Mouse (Mus musculus) retina, embryonic 14.5 days (tissue): ENCODE results near the gene Nrp1.
A peak's percentile ranks its signal among the peaks of the same experiment; 100 is the strongest.

ENCODE experiments used
- DNase-seq: peaks from one replicate; pipeline ENCODE4 v3.0.0-alpha.2; 2015; ENCODE audit warnings: low spot score

The Nrp1 gene

DNA sequence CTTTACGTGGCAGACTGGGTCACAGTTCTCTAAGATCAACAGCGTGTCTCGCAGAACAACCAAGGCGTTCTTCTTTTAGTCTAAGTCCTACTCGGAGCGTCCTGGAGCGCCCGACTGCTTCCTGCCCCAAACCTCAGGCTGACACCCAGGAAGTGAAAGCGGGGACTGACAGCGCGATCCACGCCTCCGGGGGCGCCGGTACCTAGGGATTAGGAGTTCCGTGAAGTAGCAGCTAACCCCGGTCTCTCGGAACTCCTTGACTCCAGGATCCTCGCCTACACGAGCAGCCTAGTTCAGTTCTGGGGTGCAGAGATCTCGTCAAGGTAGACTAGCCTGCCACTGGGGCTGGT is at the start of gene Nrp1:
Gene Nrp1, plus strand, starts transcription at position 199 of the 350 bp plus-strand sequence.
- DNase-seq, result peak; percentile 48

DNA sequence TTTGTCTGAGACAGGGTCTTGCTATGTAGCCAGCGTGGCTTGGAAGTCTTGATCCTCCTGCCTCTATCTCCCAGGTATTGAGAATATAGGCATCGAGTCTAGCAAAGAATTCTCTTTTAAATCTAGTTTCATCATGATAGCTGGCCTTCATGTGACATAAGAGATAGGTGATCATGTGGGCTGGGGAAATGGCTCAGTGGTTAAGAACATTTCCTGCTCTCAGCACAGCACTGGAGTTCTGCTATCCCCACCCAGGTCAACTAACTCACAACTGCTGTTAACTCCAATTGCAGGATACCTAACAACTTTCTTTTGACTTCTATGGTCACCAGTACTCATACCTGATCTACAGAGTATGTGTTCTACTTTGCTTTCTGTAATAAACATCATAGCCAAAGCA is 37.6 kb upstream of the Nrp1 start:
- no peak for DNase-seq

DNA sequence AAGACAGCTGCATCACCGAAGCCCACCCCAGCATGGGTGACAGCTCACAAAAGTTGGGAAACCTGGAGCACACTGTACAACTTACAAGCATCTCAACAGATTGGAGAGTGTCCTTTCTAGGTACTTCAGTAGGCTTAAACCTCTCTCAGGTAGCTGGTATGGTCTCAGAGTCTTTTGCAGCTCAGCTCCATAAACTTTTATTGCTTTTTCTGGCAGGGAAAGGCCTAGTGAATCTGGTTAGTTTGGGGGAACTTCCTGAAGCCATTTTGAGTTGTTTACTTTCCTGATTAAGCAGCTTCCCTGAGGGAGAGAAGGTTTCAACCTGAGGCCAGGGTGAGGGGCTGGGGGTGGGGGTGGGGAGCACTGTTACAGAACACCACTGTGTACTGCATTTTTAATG is 31.1 kb upstream of the Nrp1 start:
- DNase-seq, result no peak

DNA sequence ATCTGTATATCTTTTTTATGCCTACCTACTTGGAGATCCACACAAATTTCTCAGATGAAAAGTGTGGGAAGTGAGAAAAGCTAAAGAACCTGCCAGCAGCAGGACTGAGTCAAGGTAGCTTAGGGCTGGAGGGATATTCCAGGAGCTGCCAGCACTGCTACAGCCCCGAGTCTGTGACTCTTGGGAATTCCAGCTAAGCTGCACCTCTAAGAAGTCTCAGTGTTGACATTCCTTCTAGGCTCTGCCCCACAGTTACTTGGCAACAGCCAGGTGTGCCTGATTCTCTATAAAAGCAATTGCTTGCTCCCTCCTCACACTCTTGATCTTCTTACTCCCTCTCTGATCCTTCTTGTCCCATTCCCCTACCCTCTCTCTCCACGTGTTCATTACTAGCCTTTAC is 30.5 kb upstream of the Nrp1 start:
- no peak for DNase-seq

DNA sequence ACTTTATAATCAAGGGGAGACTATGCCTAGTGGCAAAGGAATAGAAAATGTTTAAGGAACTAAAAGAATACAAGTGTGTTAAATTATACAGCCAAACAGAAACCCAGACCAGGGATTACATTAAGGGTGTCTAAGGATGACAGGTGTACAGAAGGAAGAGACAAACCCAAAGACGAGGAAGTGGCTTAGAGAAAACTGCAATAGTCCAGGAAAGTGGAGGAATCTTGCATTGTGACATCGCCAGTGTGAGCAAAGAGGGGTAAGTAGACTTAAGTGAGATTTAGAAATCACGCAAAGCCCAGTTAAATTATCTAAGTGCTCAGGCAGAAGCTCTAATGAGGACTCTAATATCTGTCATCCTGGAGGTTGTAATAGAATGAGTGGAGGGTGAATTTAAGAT is 28.9 kb upstream of the Nrp1 start:
- no peak for DNase-seq

DNA sequence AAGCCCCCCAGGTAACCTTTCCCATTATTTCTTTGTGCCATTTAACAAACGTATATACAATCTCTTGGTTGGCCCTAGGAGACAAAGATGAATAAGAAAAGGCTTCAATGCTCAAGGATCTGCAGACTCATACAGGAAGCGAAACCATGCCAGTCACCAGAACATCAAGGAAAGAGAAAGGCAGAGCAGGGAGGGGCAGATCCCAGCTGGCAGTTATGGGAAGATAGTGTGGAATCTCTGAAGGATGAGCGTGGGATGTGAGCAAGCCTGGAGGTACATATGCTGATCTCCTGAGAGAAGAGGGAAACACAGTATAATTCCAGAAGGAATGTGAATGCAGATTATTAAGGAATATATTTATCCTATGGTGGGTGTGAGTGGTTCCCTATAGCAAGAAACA is 22.4 kb upstream of the Nrp1 start:
- no peak for DNase-seq

DNA sequence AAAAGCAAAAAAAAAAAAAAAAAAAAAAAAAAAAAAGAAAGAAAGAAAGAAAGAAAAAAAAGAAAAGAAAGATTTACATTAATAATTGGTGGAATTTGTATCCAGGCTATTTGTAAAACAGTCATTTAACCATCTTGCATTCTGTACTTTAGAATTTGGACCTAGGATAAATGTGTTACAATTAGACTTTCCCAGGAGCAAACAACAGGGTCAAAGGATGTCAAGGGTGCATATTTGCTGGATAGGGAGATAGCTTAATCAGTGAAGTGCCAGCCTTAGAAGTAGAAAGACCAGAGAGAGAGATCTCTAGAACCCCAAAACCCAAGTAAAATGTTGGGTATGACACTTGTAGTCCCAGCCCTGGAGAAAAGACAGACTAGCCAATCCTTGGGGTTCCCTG is 19.5 kb upstream of the Nrp1 start:
- no peak for DNase-seq

DNA sequence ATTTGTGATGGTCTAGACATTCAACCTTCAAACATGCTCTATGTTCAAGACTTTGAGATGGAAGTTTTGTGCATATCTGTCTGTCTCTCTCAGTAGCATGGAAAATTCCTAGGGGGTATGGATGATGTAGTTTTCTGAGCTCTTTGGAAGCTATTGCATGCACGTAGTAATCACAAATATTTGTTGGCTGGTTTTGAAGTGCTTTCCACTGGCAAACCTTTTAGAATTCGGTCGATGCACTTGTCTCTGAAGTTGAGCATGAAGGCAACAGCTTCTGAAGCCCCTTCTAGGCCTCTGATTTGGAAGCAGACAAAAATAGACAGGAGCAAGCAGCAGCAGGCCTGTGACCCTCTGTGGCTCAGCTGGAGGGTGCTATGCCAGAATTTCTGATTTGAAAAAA is 18.9 kb upstream of the Nrp1 start:
- no peak for DNase-seq

DNA sequence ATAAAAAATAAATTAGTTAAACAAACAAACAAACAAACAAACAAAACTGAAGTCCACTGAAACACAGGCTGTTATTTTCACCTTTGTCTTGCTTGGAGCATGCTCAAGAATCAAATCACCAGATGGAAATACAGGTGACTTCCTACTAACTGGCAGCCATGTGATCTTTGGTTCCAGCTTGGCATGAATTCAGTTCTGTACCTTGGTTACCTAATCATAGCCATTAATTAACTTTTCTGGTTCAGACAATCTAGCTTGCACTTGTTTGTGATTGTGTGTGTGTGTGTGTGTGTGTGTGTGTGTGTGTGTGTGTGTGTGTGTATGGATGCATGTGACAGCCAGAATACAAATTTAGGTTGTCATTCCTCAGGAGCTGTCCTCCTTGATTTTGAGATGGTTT is 8.0 kb upstream of the Nrp1 start:
- DNase-seq, result no peak

DNA sequence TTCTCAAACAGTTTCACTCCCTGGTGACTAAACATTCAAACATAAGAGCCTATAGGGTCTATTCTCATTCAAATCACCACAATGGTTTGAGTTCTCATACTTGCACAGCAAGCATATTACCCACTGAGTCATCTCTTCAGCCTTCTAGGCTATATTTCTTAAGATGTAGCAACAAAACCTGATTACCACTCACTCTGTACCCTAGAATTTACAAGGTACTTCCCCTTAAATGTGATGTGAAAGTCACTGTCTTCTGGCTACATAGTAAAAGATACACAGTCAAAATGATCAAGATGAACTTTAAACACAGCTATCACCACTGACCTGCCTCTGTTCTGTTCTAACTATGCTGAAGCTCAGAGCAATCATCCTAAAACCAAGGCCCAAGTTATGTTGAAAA is 7.2 kb upstream of the Nrp1 start:
- DNase-seq, result no peak

DNA sequence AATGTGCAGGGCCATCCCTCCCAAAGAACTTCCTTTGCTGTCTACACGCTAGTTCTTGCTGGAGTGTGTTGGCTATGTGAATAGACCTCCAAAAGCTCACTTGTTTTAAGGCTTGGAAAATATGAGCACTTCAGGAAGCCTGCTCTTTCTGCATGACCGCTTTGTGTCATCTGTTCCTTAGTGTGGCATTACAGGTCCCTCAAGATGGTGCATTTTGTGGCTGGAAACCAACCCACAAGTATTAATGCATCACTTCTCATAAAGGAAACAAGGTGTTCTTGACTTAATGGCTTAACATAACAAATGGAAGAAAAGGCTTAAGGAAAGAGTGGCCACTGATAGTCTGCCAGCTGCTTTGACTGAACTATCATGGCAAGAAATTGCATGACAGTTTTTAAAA is 5.6 kb upstream of the Nrp1 start:
- no peak for DNase-seq

DNA sequence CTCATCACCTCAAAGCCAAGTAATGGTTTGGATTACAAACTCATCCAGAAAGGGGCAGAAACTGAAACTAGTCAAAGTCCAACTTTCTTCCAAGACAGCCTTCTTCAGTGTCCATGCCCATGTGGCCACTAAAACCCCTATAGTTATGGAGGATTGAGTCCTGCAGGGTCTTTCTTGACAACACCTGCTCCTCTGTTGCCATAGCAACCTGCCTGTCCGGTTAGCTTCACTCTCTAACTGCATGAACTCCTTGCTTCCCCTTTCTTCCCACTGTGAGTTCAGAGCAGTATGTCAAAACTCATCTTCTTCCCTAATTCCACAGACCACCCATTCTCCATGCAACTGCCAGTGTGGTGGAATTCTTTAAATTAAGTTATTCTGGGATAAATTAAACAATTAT is 4.4 kb upstream of the Nrp1 start:
- peak; percentile 26 for DNase-seq

DNA sequence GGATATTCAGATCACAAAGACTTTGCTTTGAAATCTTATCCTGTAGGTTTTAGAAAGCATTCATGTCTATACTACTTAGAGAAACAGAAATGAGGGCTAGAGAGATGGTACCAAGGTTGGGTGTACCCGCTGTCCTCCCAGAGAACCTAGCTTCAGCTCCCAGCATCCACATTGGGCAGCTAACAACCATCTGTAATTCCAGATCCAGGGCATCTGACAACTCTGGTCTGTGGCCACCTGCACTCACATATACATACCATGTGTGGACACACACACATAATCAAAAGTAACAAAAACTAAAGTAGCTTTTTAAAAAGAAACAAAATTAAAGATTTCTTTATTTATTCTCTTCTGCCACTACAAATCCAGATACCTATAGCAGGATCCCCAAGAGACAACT is 3.3 kb upstream of the Nrp1 start:
- no peak for DNase-seq

DNA sequence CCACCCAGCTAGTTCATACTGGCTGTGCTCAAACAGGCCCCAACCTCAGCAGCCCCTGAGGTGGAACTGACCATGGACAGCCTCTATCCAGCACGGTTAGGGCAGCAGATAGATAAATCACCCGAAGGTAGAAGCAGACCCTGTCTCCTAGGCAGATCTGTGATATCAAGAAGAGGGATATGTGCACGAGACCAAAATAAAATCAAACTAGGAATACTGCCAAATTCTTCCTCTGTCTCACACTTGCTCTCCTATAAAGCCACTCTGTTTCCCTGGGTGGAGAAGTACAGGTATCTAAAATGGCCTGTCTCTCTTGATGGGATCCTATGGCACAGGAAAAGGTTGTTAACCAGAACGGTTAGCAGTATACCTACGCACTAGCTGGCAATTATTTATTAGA is 2.2 kb upstream of the Nrp1 start:
- no peak for DNase-seq

DNA sequence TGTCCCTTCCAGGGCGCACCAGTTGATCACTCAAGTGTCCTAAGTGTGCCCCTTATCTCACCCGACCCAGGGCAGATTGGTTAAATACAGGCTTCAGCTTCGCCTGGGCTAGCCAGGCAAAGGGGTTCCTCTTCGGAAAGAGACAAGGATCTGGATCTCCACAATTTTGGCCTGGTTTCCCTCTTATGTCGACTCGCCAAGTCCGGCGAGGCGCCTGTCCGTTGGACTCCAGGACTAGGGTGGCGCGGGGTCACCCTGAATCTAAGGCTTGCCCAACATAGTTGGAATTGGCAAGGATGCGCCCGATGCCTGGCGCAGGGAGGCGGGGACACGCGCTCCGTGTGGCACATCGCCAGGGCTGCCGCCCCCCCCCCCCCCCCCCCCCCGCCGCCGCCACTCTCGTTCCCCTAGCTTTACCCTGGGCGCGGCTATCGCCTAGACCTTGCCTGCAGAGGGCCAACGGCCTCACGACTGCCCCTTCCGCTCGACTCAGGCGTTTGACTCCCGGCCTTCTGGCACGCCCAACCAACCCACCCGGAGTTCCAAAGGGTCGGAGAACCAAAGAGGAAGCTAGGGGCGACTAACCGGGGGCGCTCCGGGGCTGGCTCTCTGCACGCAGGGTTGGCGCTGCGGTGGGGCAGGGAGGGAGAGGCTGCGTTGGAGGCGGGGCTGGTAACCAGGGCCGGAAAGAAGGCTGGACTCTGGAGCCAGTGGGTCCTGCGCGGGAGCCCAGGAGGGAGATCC is 1.4 kb upstream of the Nrp1 start:
- peak; percentile 79 for DNase-seq

DNA sequence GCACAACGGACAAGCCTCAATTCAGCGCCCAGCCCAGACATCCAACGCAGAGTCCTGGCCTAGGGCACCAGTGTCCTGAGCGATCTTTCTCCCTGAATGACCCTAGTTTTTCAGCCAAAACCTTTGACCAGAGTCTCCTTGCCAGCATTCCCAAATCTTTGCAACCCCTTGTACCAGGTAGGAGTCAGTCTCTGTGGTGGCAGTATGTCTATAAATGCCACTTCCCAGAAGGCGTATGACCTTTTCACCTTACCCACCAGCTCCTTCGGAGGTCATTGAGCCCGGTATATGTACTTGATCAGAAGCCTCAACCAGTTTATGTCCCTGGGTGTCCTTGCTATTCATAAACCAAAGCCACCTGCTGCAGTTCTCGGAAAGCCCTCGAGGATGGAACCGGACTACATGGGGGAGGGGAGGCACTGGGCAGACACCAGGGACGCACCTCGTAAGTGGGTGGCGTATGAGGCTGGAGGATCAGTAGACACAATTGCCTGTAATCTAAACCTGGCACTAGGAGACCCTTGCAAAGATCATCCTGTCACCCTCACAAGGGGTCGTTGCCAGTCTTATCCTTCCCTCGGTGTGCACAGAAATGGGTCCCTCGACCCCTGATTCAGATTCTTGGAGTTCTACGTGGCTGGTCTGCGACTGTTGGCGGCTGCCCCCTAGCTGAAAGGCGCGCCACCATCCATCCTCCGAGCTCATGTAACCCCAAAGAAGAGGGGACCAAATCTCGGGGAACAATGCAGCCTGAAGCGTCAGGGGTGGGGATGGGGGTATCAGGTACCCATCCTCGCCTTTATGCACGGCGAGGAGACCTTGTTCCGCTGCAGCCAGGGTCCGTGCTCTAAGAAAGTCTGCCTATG is 631 bp upstream of the Nrp1 start:
- DNase-seq, result peak; percentile 70

DNA sequence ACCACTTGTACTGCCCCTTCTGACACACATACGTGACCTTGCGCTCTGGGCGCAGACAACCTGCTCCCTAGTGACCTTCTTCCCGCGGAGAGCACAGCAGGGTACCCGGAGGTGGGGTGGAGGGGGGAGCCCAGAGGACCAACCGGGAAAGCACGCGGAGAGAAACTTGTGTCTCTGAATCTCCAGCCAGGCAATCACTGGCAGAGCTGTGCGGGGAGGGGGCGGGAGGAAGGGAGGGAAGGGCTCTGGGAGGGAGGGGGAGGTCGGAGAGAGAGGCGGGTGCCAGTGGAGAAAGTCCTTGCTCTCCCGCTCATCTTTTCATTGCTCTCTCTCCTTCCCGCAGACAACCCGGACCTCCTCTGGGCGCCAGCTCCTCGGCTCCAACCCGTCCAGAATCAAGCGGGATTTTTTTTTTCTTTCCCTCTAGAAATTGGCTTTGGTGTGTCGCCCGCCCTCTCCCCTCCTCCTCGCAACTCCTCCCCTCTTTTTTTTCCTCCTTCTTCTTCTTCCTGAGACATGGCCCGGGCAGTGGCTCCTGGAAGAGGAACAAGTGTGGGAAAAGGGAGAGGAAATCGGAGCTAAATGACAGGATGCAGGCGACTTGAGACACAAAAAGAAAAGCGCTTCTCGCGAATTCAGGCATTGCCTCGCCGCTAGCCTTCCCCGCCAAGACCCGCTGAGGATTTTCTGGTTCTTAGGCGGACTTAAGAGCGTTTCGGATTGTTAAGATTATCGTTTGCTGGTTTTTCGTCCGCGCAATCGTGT is 534 bp downstream of the Nrp1 start:
- peak; percentile 66 for DNase-seq

DNA sequence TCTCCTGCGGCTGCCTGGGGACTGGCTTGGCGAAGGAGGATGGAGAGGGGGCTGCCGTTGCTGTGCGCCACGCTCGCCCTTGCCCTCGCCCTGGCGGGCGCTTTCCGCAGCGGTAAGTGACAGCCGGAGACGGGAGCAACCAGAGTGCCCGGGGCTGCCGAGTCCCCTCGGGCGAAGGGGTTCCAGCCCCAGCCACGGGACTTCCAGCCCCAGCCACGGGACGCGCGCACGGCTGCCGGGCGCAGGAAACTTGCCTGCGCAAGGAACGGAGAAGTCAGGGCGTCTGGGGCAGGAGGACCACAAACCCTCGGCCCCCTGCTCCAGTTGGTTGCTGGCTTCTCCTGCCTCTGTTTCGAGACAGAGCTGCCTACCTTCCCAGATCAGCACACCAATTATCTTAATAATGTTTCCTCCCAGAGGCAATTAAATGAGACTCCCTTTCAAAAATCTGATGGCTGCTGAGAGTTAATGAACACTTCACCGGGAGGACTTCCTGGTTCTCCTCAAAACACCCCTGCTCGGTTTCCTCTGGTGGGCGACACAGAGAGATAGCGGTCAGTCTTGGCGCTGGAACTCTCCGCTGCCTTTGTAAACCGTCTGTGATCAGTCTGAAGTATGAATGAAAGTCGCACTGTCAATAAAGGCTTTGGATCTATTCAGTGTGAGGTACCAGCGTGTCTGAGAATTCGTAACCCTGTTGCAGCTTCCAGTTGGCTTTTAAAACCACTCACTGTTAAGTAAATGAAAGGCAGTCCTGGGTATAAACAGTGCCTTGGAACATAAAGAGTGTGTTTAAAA is 1.3 kb downstream of the Nrp1 start:
- peak; percentile 62 for DNase-seq

DNA sequence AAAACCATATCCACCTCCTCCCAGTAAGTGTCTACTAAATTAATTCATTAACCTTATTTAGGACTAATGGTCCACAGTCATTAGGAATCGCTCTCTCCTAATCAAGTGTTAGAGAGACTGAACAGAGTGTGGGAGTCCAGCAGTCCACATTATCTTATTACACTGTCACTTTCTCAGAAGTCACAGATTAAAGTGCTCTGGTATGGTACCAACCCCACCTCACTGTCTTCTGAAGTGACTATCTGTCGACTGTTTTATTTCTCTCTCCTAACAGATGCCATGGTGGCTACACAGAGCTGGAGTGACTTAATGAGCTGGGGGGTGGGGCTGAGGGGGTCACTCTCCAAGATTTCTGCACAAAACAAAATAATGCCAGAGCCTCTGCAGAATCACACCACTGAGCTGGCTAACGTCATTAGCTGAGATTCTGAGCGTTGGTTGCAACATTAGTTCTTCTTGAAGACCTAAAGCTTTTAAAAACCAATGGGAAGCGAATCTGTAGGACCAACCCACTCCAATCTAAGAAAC is 3.0 kb downstream of the Nrp1 start:
- DNase-seq, result no peak

DNA sequence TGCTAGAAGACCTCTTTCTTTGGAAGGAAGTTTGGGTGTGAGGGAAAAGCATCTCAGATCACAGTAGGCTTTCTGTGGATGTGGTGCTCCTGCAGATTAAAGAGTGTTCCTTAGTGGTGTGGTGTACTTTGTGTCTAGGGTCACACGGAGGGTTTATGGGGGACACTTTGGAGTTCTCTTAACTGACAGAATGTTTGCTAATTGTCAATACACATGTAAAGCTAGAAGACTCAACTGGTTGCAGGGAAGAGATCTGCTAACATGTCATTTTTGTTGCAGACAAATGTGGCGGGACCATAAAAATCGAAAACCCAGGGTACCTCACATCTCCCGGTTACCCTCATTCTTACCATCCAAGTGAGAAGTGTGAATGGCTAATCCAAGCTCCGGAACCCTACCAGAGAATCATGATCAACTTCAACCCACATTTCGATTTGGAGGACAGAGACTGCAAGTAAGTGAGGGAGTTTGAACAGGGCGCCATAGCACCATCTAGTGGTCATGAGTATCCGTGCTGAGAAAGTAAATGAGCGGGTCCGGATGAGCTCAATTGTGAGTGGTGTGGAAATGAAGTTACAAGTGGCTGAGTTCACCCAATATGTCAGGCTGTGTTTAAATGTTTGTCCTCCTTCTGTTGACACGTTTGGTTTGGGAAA is 4.7 kb downstream of the Nrp1 start:
- peak; percentile 93 for DNase-seq

DNA sequence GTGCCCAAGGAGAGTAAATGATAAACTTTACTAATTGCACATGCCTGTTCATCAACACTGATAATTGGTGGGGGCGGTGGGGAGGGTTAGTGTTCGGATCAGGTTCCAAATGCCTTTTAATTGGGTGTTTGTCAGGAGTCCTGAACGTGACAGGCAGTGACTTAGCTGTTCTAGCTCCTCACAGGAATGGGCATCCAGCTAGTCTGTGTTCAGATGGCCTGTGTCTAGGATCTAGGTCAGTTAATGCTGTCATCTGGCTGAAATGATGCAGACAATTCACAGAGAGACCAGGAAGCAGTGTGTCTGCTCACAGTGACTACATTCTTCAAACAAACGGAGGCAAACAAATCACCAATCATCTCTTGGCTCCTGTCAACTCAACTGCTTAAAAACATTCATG is 12.1 kb downstream of the Nrp1 start:
- no peak for DNase-seq
